Mouse (Mus musculus) lung, postnatal 25 days (tissue): ENCODE results near the gene Cdh23.

Experiments used
- DNase-seq: peaks from one replicate; pipeline ENCODE4 v3.0.0; 2022; ENCODE audit warnings: low spot score

Cdh23 gene

GRCm38 (mm10) chr10:60335021-60335420, 361.3 kb downstream of the Cdh23 start:
- no peak for DNase-seq

- DNase-seq = no peak
Observed at GRCm38 (mm10) chr10:60334583-60334982, 361.7 kb downstream of the Cdh23 start.

GRCm38 (mm10) chr10:60328963-60329650, 367.2 kb downstream of the Cdh23 start:
- no peak for DNase-seq

- DNase-seq = no peak
Observed at GRCm38 (mm10) chr10:60316166-60316565, 380.1 kb downstream of the Cdh23 start.

GRCm38 (mm10) chr10:60313606-60314005, 382.7 kb downstream of the Cdh23 start:
- no peak for DNase-seq

- no peak for DNase-seq
Observed at GRCm38 (mm10) chr10:60310629-60311028, 385.7 kb downstream of the Cdh23 start.

- DNase-seq = peak; percentile 78
Observed at GRCm38 (mm10) chr10:60304854-60305628, 391.2 kb downstream of the Cdh23 start.

GRCm38 (mm10) chr10:60303419-60303818, 392.9 kb downstream of the Cdh23 start:
- DNase-seq = no peak

- DNase-seq = no peak
Observed at GRCm38 (mm10) chr10:60299636-60300035, 396.7 kb downstream of the Cdh23 start.

GRCm38 (mm10) chr10:60296027-60296426, 400.3 kb downstream of the Cdh23 start:
- no peak for DNase-seq

- no peak for DNase-seq
Observed at GRCm38 (mm10) chr10:60295356-60295755, 400.9 kb downstream of the Cdh23 start.

GRCm38 (mm10) chr10:60294621-60295020, 401.7 kb downstream of the Cdh23 start:
- DNase-seq = no peak

GRCm38 (mm10) chr10:60292209-60292608, 404.1 kb downstream of the Cdh23 start:
- DNase-seq = no peak

- no peak for DNase-seq
Observed at GRCm38 (mm10) chr10:60290739-60291110, 405.6 kb downstream of the Cdh23 start.

GRCm38 (mm10) chr10:60290026-60290738, 406.1 kb downstream of the Cdh23 start:
- DNase-seq = no peak

- no peak for DNase-seq
Observed at GRCm38 (mm10) chr10:60289216-60289615, 407.1 kb downstream of the Cdh23 start.

GRCm38 (mm10) chr10:60287726-60288125, 408.6 kb downstream of the Cdh23 start:
- no peak for DNase-seq

- DNase-seq = no peak
Observed at GRCm38 (mm10) chr10:60287161-60287560, 409.1 kb downstream of the Cdh23 start.

GRCm38 (mm10) chr10:60286546-60286945, 409.7 kb downstream of the Cdh23 start:
- no peak for DNase-seq

- DNase-seq = no peak
Observed at GRCm38 (mm10) chr10:60285676-60286372, 410.5 kb downstream of the Cdh23 start.

- DNase-seq = no peak
Observed at GRCm38 (mm10) chr10:60285183-60285582, 411.1 kb downstream of the Cdh23 start.

- no peak for DNase-seq
Observed at GRCm38 (mm10) chr10:60284676-60285111, 411.6 kb downstream of the Cdh23 start.
